10 mouse cellular contexts compared by ENCODE assay signal in genomic region chr1:153129992-153130713, GRCm38 (mm10). TPM values are rescaled to one million over a fixed set of nuclear protein-coding genes. Genes with fewer than 3 reads are reported as not detected.
A peak's percentile ranks its signal among the peaks of the same experiment; 100 is the strongest.
DNase-seq lines count a peak whose midpoint lies in the region; ATAC-seq and TF ChIP-seq lines count a peak whose summit lies in the region.
"Had no signal": no experiment of that assay in that cellular context is flagged by ENCODE, and none has a peak within 500 bp of the region (broad histone marks: within the 10 kb centered on the region; RNA-seq: fewer than 3 reads in every experiment).

No protein-coding gene starts in this region.

- peaks cover 51% of the 10 kb centered on the region for H3K4me1 ChIP-seq in heart, embryonic 15.5 days (replicated peaks)
- peaks cover 24% of the 10 kb centered on the region; the same call in 1 of the 2 replicates for H3K4me1 ChIP-seq in stomach, embryonic 16.5 days (ENCODE audit: control insufficient read depth, insufficient read depth, low read length)
- peaks cover 5% of the 10 kb centered on the region; the same call in 1 of the 2 replicates for H3K4me1 ChIP-seq in liver, embryonic 11.5 days (replicated peaks; ENCODE audit: control insufficient read depth, insufficient read depth, low read length)
- H3K4me1 ChIP-seq: liver, embryonic 15.5 days had no signal

- H3K4me3 ChIP-seq in gastrocnemius, adult 2 months, result peak overlapping the region; percentile 45
- H3K4me3 ChIP-seq in heart, embryonic 15.5 days, result no peak overlapping the region
- H3K4me3 ChIP-seq in stomach, embryonic 16.5 days (replicated peaks; ENCODE audit: low read length), result no peak overlapping the region
- H3K4me3 ChIP-seq in liver, embryonic 11.5 days (ENCODE audit: low read depth, low read length), result no peak overlapping the region
- H3K4me3 ChIP-seq: liver, embryonic 15.5 days had no signal

- intact Hi-C loops in gastrocnemius, adult 2 months (cut with DNase I), result no loop called here

- peak; percentile 72 for ATAC-seq in heart, embryonic 15.5 days (replicated peaks; ENCODE audit: insufficient number of reproducible peaks, insufficient read depth, low FRiP score, low read depth)
- ATAC-seq in stomach, embryonic 16.5 days (ENCODE audit: insufficient read depth, low FRiP score), result no peak
- no peak for ATAC-seq in liver, embryonic 11.5 days (replicated peaks; ENCODE audit: low FRiP score)

- 0 out of 2 replicates have a peak overlapping the region, but pooled peaks have one; percentile 3 for H3K4me2 ChIP-seq in heart, embryonic 15.5 days
- no peak overlapping the region for H3K4me2 ChIP-seq in stomach, embryonic 16.5 days (ENCODE audit: low read depth, low read length)
- H3K4me2 ChIP-seq in liver, embryonic 11.5 days, result no peak overlapping the region
- H3K4me2 ChIP-seq: liver, embryonic 15.5 days had no signal

- no peaks in the 10 kb centered on the region for H3K9me3 ChIP-seq in heart, embryonic 15.5 days (replicated peaks)
- no peaks in the 10 kb centered on the region for H3K9me3 ChIP-seq in stomach, embryonic 16.5 days (replicated peaks; ENCODE audit: control insufficient read depth, low read length)
- no peaks in the 10 kb centered on the region for H3K9me3 ChIP-seq in liver, embryonic 11.5 days (ENCODE audit: control insufficient read depth, low read length)
- H3K9me3 ChIP-seq: liver, embryonic 15.5 days had no signal

- TF ChIP-seq CTCF in gastrocnemius, adult 2 months (IDR thresholded peaks at IDR 0.05), result no peak

- H3K27me3 ChIP-seq in heart, embryonic 15.5 days, result no peaks in the 10 kb centered on the region
- no peaks in the 10 kb centered on the region for H3K27me3 ChIP-seq in stomach, embryonic 16.5 days (ENCODE audit: control insufficient read depth, insufficient read depth, low read length)
- H3K27me3 ChIP-seq in liver, embryonic 11.5 days (replicated peaks; ENCODE audit: control insufficient read depth, insufficient read depth, low read length), result no peaks in the 10 kb centered on the region
- H3K27me3 ChIP-seq: liver, embryonic 15.5 days had no signal

- 57% methylated on average over 11 of the region's 11 CpGs for WGBS in heart, embryonic 15.5 days
- WGBS in stomach, embryonic 16.5 days, result 74% methylated on average over 11 of the region's 11 CpGs
- 81% methylated on average over 11 of the region's 11 CpGs for WGBS in liver, embryonic 11.5 days

- no peak overlapping the region for H3K9ac ChIP-seq in heart, embryonic 15.5 days
- H3K9ac ChIP-seq in stomach, embryonic 16.5 days (ENCODE audit: low read length), result no peak overlapping the region
- no peak overlapping the region for H3K9ac ChIP-seq in liver, embryonic 11.5 days (ENCODE audit: low read depth, low read length)
- H3K9ac ChIP-seq: liver, embryonic 15.5 days had no signal

- H3K36me3 ChIP-seq in heart, embryonic 15.5 days, result no peaks in the 10 kb centered on the region
- no peaks in the 10 kb centered on the region for H3K36me3 ChIP-seq in stomach, embryonic 16.5 days (ENCODE audit: control insufficient read depth, insufficient read depth, low read length)
- no peaks in the 10 kb centered on the region for H3K36me3 ChIP-seq in liver, embryonic 11.5 days (ENCODE audit: control insufficient read depth, insufficient read depth, low read length)
- H3K36me3 ChIP-seq: liver, embryonic 15.5 days had no signal

- DNase-seq in gastrocnemius, adult 2 months, result peak; percentile 64
- no peak for DNase-seq in gastrocnemius, postnatal 4 days (ENCODE audit: low spot score in 2 of 2)
- DNase-seq in adrenal gland, postnatal 25 days, result peak; percentile 62
- no peak for DNase-seq in liver, embryonic 11.5 days (ENCODE audit: low spot score)
- no peak for DNase-seq in cerebellum, adult 9-11 months
- DNase-seq in layer of hippocampus, adult 9-10 months (ENCODE audit: low spot score), result no peak
- DNase-seq: cerebellum, adult 18-20 months had no signal

- H3K27ac ChIP-seq in gastrocnemius, adult 2 months, result peak overlapping the region; percentile 78
- H3K27ac ChIP-seq in heart, embryonic 15.5 days, result peak overlapping the region; percentile 73
- H3K27ac ChIP-seq in stomach, embryonic 16.5 days (ENCODE audit: low read length), result peak overlapping the region; percentile 54; the same call in 1 of the 2 replicates
- H3K27ac ChIP-seq in liver, embryonic 11.5 days (ENCODE audit: low read depth, low read length), result no peak overlapping the region
- H3K27ac ChIP-seq: liver, embryonic 15.5 days had no signal

RNA-seq across cellular contexts. Expression of gene Lamc2, which starts 56.1 kb away (rescaled TPM):
- total RNA-seq in gastrocnemius, adult 2 months (2021), result 1 to 10 TPM; 3.8 to 4.4 TPM
- total RNA-seq in gastrocnemius, postnatal 4 days (2021), result 1 to 10 TPM; 2.1 to 2.9 TPM
- total RNA-seq in adrenal gland, postnatal 25 days (2021), result 0.27 and 0.29 TPM in 2 replicates
- polyA plus RNA-seq in heart, embryonic 15.5 days (2015; fragmentation: Nextera tagmentation; extraction: Ambion mirVana), result 7.8 and 12.7 TPM in 2 replicates
- polyA plus RNA-seq in stomach, embryonic 16.5 days (2015; fragmentation: Nextera tagmentation; extraction: Ambion mirVana), result 15.6 and 20.9 TPM in 2 replicates
- 1.0 and 1.1 TPM in 2 replicates for polyA plus RNA-seq in liver, embryonic 11.5 days (2014; fragmentation: Nextera tagmentation; extraction: Ambion mirVana)

Comparison
In these comparisons a context has a peak if more than half of its experiments do, and no peak if none do; other contexts are left out.
1. DNase-seq: peak in gastrocnemius, adult 2 months (single experiment) and adrenal gland, postnatal 25 days (single experiment); none in gastrocnemius, postnatal 4 days (0 of 2), liver, embryonic 11.5 days (single experiment), cerebellum, adult 9-11 months (single experiment) and layer of hippocampus, adult 9-10 months (single experiment).